Mouse (Mus musculus) lung, postnatal 4 days (tissue): ENCODE data around the gene Gprc6a.

Experiments
- DNase-seq, 2 experiments: peaks; one replicate each; pipeline ENCODE4 v3.0.0; 2021

Gene Gprc6a

GRCm38 (mm10) chr10:51584919-51585318 lies 46.3 kb downstream of the Gprc6a start:
- DNase-seq = peak; percentile 59 to 64

- DNase-seq = no peak
Measured at GRCm38 (mm10) chr10:51584378-51584777, 46.9 kb downstream of the Gprc6a start.

GRCm38 (mm10) chr10:51571225-51571996 lies 59.9 kb downstream of the Gprc6a start:
- peak in 1 of 2 experiments; percentile 10 for DNase-seq
